Mouse (Mus musculus) embryo, embryonic 11 days (tissue): ENCODE data around the gene Akt3.

Source experiments
- DNase-seq: peaks from one replicate; pipeline ENCODE4 v3.0.0-alpha.2; 2015

The Akt3 gene

GRCm38 (mm10) chr1:177258034-177258342 is at the start of gene Akt3:
Akt3 (minus strand) TSS chr1:177258203.
- no peak for DNase-seq

GRCm38 (mm10) chr1:177307549-177307948 is 49.5 kb upstream of the Akt3 start:
- DNase-seq: no peak

- no peak for DNase-seq
These were observed 40.2 kb upstream of the Akt3 start for GRCm38 (mm10) chr1:177298231-177298630.

DNA sequence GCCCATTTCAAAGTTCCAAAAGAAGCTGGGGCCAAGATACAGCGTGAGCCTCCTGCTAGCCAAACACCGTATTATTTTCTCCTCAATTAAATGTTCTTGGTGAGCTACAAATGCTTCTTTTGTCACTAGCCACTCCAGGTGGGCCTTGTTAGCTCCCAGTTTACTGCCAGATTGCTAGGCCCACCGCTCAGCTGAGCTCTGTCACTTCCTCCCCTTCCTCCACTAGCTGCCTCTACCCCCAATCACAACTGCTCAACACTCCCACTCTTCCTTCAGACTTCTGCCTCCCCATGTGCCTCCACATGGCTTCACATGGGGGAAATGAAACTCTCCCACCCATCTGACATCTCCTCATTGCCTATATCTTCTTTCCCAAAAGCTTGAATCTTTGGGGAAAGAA is 28.8 kb upstream of the Akt3 start:
- DNase-seq: no peak

DNA sequence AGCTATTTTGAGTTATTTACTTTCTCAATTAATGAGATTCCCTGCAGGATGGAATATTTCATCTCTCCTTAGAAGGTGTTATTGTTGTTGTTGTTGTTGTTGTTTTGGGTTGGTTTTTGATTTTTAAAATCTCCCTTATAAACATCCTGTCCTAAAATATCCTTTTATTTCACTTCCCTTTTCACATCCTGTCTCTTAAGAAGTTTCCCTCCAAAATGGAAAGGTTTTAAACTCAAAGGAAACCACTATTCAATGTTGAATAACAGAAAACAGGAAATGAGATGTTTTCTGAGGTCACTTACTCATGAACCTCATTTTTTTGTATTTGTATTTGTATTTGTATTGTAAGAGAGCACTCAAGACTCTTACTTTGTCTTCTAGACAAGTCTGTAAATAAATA is 23.9 kb upstream of the Akt3 start:
- no peak for DNase-seq

GRCm38 (mm10) chr1:177277361-177277760 is 19.4 kb upstream of the Akt3 start:
- DNase-seq: no peak

DNA sequence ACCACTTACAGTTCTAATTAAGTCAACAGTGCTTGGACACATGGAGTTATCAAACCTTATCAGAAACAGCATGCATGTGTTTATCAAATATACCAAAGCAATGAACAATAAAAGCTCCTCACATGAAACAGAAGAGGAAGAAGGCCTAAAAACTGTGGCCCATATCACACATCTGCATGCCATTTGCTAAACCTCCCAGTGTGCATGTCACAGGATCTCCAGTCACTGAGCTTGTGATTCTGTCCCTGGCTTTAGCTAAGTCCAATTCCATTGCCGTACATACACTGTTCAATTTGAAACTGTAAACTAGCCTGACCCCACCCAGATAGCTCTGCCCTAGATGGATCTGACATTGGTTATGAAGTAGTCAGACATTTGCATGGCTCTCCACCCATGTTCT is 9.6 kb upstream of the Akt3 start:
- DNase-seq: no peak

- no peak for DNase-seq
These were observed 4.9 kb upstream of the Akt3 start for GRCm38 (mm10) chr1:177262926-177263325.

GRCm38 (mm10) chr1:177260796-177261195 is 2.8 kb upstream of the Akt3 start:
- no peak for DNase-seq

- no peak for DNase-seq
These were observed 1.1 kb upstream of the Akt3 start for GRCm38 (mm10) chr1:177259038-177259600.

DNA sequence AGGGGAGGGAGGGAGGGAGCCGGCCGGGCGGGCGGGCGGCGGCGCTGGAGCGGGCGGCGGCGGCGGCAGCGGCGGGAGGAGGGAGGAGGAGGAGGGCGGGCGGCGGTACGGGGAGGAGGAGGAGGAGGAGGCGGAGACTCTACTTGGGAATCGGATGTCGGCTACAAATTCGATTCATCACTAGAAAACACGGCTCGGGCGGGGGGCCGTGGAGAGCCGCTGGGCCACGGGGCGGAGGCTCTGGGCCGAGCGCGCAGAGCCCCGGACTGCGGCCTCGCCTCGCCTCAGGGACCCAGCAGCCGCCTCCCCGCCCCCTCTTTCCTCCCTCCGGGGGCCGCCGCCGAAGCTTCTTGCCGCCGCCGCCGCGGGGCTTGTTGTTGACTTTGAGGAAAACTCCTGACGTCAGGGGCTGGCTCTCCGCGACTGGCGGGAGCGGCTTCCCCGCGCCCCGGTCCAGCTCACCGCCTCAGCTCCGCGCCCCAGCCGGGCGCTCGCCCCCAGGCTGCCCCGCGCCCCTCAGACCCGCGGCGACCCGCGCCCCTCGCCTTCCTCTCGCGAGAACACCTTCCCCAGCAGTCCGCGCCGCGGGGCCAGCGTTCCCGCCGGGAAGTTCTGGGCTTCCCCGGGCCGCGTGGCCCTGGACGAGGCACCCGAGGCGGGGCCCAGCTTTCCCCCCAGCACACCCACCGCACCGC is 487 bp upstream of the Akt3 start:
- DNase-seq: peak; percentile 95

GRCm38 (mm10) chr1:177257178-177258033 is 597 bp downstream of the Akt3 start:
- peak; percentile 85 for DNase-seq

- DNase-seq: no peak
These were observed 9.4 kb downstream of the Akt3 start for GRCm38 (mm10) chr1:177248638-177249037.

DNA sequence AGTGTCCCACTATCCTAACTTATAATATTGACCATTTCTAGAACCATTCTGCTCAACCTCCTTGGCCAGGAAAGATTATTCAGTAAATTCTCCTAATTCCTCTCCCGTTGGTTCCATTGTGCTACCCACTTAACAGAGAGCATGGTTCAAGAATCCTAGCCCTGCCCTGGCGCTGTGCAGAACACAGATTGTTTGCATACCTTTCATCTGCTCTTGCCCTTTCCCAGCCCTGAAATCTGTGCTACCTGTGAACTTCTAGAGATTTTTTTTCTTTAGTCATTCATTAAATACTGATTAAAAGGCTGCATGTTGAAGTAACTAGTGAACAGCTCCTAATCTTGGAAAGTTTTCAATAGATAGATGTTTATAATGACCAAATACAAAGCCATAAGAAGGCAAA is 19.6 kb downstream of the Akt3 start:
- no peak for DNase-seq

DNA sequence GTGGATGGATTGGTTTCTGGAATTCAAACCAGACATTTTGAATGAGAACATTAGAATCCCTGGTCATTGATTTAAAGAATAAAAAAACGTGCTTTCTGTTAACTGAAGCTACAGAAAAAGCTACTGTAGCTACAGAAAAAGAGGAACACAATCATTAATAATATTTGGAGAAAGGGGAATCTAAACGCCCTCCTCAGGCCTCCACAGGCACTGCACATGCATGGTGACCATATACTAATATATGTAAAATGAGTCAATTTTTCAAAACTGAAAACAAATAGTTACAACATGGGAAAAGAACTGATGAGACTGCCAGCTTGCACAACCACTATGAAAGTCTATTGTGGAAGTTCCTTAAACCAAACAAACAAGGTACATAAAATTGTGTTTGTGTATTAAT is 21.3 kb downstream of the Akt3 start:
- no peak for DNase-seq

DNA sequence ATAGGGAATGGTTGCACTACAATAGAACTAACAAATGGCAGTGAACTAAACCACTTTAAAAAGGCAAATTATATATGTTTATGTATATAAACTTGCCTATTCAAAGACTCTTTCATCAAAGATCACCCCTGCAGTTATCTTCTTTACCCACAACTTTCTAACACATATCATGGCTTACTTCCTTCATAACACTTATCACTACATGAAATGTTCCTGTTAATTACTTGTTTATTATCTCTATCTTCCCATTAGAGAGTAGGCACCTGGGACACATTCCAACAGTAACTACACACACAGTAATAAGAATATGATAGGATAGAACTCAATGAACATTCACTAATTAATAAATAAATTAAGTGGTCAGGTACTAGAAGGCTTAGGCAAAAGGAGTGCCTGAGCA is 21.8 kb downstream of the Akt3 start:
- no peak for DNase-seq

DNA sequence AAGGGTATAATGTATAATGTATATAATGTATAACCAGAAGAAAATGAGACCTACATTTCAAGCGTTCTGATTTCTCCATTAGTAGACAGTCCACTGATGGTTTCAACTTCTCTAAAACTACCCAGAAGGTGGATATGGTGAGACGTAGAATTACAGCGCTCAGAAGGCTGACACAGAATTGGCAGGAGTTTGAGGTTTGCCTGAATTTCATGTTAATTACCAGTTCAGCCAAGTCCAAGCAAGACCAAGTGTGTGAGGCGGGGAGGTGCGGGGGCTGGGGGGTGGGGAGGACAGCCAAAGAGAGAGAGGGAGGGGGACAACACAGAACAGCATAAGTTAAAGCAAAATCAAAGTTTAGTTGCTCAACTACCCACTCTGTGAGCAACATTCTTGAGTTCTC is 23.5 kb downstream of the Akt3 start:
- no peak for DNase-seq

DNA sequence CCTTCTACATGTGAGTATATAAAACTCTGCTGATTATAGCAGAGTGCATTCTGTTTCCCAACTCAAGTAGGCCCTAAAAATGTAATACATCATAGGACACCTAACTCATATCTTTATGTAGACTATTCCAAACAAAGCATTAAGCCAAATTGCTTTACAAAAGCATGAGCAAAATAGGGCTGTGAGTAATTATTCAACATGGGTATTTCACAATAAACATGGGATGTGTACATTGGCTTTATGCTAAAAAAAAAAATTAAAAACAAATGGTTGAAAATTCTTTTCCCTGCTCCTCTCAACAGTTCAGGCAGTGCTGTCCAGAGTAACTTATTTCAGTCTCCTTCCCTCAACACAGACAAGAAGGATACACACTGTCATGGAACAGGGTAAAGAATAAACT is 26.9 kb downstream of the Akt3 start:
- no peak for DNase-seq

DNA sequence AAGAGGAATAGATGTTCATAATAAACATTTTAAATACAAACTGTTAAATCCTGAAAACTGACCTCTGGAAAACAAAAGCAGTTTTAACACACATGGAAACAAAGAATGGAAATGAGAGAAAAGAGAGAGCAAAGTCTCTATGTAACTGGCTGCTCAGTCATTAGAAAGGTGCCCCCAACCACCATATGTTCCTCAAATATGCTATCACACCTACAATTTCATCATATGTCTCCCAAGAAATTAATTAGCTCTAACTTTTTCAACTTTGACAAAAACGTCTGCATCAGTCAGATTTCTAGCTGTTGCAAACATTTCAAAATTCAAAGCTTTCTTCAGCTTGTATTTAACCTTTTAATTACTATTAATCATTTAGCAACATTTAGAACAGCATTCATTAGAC is 59.0 kb downstream of the Akt3 start:
- DNase-seq: no peak

GRCm38 (mm10) chr1:177195224-177195623 is 62.8 kb downstream of the Akt3 start:
- DNase-seq: no peak

GRCm38 (mm10) chr1:177194324-177194723 is 63.7 kb downstream of the Akt3 start:
- DNase-seq: no peak

- DNase-seq: no peak
These were observed 66.4 kb downstream of the Akt3 start for GRCm38 (mm10) chr1:177191623-177192022.

- no peak for DNase-seq
These were observed 67.6 kb downstream of the Akt3 start for GRCm38 (mm10) chr1:177190358-177190757.

DNA sequence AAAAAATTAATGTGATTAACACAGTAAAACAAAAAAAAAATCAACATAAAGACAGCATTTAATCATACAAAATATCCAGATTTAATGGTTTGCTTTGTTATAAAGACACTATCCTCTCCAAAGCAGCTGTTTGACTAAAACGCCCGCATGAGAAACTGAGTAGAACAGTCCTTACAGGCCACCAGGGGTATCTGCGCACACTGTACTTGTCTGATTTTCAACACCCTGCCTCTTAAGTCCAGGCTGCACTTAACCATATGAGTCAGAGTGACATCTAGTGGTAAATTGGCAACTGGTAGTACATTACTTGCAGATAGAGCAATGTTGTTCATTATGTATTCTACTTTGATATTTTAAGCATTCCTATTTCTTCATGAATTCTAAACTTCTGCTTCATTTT is 69.3 kb downstream of the Akt3 start:
- DNase-seq: peak; percentile 85
